Mouse (Mus musculus): Measurements from ENCODE around the gene Nectin3. TPM values are rescaled to one million over a fixed set of nuclear protein-coding genes. Genes with fewer than 3 reads are reported as not detected.
"Not testable (repeated sequence)": the region's sequence is repeated elsewhere in the genome, so short reads cannot be mapped to it uniquely, and the experiment has no call there.

Nectin3 gene
- total RNA-seq, 1 experiment from 2014 or later = 38.3 TPM

DNA sequence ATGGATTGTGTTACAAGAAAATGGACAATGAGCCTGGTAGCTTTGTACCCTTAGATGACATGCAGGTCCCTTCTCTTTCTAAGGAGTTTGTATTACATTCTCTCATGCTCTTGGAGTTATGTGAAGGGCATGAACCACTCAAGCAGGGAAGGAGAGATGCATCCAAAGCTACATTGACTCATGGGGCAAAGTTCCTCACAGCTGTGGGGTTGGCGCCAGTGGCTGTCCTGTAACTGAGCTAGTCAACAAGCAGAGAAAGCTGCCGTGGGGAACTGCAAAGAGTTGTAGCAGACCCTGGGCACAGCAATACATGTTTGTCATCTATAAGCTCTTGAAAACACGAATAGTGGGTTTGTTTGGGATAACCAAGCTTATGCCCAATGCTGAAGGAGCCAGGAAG lies 82.1 kb downstream of the Nectin3 start:
- DNase-seq = no peak

DNA sequence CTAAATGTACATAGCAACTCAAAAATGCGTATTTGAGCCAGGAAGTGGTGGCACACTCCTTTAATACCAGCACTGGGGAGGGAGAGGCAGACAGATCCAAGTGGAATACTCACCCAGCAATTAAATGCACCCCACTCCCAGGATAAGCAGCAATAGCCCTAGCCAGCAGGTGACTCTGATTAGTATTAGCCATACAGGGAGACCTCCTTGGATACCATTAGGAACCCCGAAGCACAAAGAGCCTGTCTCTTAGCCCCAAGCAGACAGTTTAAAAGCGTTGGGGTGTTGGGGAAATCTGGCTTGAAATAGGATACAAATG lies 87.6 kb downstream of the Nectin3 start:
- DNase-seq = no peak

DNA sequence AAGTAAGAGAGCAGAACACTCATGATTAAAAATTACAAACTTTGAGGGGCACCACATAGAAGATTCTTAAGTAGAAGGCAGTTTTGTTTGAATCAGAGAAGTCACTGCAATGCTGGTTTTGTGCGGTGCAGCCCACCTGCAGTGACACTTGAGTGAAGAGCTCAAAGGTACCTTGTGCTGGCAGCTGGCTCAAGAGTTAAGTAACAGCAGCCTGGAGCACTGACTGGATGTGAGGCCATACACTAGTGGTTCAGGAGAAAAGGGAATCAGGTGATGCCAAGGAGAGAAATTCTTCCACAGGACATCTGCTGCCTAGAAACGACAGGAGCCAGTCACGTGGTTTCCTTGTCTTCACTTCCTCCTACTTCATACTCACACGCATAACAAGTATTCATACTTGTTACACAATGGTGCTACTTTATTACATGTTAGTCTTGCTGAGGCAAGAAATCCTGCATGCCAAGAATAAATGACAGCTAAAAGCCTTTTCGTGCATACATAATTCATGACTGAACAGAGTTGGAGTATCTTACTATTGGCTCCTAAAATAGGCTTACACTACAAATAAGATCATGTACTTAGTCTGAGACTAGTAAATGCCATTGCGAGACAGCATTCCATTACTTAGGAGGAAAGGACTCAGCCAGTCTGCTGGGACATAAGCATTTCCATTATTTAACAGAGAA lies 88.1 kb downstream of the Nectin3 start:
- DNase-seq = no peak

DNA sequence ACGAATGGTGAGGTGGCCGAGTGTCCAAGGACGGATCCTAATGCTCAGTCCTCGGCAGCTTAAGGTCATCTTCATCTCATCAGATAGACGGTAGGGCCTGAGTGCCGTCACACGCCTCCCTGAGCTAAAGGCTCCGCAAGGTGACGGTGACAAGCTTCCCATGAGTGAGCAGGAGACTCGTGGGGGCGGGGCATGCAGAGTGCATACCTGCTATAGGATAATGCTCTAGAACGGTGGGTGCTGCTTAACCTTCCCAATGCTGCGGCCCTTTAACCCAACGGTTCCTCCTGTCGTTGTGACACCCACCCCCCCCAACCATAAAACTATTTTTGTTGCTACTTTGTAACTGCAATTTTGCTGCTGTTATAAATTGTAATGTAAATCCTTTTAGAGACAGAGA lies 90.3 kb downstream of the Nectin3 start:
- DNase-seq = no peak

DNA sequence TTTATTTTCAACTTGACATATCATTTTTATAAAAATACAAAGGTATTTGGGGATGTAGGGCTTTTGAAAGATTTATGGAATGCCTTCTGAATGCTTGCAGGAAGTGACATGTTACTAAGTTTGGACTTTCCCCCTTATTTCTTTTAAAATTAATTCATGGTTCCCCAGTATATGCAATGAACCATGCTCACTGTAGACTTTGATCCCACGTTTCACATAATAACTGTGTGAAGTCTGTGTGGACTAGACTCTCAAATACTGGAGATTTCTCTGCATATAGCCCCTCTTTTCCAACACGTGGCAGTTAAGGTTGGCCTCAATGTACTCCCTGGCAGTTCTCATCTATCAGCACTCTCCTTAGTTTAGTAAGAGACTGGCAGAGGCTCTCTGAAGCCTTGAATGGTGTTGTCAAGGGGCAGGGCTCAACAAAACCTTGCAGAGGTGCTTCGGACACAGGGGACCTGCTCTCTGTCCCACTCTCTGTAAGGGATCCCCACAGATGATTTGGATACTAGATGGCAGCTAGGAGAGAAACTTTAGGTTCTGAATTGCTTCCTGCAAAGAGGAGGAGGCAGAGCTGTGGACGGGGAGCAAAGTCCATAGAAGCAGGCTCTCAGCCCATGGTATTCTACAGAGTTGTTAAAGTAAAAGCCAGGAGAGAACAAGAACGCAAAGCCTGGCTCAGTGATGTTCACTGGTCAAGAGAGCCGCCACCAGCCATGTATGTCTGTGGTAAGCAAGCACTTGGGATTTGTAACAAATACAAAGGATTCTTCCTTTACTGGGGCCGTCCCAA lies 91.3 kb downstream of the Nectin3 start:
- DNase-seq = no peak

DNA sequence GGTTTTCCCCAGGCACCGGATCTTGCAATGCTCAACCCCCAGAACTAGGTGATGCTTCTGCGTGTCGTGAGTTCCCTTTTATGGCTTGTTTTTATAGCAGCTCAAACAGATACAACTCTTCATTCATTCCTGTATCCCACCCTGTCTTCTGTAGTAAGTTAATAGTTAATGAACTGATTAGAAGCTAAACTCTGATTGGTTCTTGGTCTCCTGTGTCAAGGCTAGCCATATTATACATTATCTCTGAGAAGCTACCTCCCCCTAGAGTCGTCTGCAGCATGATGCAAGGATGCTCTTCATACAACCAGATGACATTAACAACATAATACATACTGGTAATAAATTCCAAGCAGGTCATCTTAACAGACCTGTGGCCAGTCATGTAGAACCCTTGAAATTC lies 100.4 kb downstream of the Nectin3 start:
- DNase-seq = no peak

DNA sequence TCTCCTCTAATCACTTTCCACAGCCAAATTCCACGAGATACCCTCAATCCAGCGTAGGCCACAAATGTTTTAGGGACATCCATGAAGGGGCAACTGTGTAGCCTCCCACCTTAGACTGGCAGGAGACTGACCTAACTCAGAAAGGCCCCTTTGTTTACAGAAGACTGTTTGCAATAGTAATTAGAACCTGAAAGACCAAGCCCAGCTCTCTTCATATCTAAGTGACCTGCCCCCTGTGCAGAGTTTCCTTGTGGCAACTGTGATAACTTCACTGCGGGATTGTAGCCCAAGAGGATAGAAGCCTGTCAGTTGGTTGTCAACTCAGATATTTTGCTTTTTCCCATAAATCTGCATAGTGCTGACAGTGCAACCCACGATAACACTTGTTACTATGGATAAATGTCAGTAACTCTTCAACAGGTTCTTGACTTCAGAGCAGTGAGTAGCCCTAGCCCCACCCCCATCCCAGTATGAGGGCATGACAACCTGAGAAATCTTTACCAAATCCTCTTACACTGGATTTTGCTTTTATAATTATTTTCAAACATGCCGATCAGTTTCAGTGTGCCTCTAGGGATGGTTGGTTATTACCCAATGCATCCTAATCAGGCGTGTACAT lies 108.8 kb downstream of the Nectin3 start:
- no peak for DNase-seq

DNA sequence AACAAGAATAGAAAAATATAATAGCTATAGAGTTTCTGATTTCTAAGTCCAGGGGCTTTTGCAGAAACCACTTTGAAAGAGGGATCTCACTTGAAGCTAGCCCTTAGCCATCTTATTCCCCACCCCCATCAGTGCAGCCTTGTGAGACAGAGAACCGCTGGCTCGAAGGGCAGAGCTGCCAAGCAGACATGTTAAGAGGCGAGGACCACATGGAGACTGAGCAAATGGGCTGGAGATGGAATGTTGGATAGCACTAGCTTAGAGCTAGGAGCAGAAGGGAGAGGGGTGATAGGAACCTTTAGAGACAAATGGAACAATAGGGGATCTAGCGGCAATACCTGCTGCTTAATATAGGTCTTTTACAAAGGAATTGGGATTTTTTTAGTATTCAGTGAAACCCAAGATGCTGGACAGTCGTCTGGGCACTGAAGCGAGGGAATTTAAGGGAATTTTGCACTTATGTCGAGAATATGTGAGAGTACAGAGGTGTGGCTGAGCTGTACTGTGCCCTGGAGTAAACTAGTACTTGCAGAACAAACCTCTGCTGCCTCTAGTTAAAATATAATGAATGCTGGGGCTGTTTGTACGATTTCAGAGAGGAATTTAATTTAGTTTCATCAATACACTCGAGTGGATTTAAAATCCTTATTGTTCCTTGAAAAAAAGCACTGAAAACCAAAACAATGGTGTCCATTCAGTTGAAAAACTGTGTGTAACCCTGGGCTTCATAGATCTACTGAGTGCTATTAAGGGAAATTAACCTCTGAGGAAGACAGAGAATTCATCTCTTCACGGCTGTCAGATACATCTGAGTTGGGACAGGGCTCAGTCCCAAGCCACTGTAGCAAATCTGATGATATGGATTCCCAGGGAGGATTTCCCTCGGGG lies 109.6 kb downstream of the Nectin3 start:
- no peak for DNase-seq

DNA sequence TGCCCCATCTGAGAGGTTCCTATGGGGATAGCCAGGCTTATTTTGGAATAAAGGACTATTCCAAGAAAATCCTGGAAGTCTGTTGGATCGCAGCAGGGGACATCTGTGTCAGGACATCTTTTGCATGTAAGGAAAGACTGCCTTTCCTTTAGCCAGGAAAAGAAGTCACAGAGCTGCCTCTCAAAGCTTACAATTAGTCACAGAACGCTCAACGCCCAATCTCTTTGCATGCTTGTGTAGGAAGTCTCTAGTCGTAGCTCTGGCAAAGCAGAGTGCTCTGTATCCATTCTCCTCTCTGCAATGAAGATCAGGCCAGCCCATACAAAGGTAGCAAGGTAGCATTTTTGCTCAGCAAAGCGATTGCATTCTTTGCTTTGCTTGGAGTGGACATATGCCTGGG lies 114.0 kb downstream of the Nectin3 start:
- no peak for DNase-seq

DNA sequence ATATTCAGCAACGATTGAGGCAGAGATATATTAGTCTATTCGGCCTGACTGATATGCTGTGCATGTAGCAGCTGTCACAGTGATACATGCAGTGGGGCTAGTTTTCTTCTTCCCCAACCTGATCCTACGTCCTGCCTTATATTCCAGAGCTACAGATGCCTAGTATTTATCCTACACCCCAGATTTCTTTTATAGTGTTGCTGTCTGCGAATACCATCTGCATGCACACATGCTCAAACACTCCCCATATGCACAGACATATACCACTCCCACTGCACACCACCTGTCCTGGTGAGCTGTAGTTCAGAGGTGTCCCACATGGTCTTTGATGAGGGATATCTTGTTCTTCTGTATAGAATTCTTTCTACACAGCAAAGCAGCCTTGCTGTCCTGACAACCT lies 115.0 kb downstream of the Nectin3 start:
- no peak for DNase-seq

DNA sequence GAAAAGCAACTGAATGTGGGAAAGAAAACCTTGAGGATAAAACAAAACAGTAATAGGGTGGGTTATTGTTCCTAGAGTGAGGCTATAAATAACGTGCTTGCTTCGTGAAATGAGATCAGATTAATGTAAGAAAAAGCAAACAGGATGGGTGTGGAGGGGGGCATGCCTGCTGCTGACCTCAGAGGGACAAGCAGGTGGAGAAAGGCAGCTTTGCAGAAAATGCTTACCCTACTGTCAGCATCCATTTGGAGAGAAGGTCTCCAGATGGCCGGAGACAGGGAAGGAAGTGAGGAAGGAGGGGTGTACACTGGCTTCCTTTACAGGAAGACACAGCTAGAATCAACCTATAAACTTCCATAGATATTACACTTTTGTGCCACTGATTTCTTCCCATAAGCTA lies 121.8 kb downstream of the Nectin3 start:
- no peak for DNase-seq

DNA sequence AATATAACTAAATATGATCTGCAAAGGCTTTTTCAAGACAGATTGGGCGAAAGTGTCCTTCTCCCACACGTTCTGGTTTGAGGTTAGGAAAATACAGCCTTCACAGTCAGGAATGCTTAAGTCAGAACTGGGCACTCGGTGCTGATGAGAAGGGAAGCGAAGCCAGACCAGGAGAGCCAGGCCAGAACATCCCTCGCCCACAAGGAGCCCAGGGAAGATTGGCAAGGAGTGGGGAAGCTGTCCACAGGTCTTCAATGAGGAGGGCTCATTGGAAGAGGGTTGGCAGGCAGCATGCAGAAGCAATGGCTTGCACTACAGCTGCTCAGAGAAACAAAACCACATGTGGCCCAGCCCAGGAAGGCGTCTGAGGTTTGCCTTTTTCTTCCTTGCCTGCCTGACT lies 136.3 kb downstream of the Nectin3 start:
- no peak for DNase-seq

DNA sequence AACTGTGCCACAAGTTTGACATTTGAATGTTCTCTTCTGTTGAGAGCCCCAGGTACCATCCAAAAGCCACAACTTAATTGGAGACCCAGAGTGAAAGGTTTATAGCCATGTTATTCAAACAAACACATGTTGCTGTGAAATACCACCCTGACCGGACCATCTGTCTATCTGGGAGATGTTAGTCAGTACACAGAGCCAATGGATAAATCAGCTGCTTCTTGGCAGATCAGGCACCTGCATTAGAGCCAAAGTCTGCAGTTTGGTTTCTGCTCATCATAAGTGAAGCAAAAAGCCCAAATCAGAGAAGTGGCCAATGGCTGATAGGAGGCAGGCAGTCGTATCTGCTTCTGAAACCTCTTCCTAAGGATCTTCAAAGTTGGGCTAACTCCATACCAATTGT lies 140.7 kb downstream of the Nectin3 start:
- DNase-seq = not testable (repeated sequence)

DNA sequence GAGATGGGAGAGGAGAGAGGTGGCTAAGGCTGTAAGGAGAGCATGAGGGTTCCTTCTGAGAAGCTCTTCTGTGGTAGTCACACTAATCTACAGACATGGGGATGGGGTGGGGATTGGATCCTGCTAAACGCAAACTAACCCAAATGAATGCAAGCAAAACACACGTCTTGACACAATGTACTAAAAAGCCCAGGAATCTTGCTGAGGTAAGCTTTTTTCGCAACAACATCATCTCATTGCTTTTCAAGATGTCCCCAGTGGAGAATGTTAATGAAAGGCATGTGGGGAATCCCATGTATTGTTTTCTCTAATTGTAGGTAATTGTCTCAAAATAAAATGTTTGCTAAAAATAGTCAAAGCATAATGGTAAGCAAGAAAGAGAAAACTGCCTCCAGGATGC lies 141.7 kb downstream of the Nectin3 start:
- no peak for DNase-seq

Measured in adrenal gland, postnatal 25 days (tissue).